Mouse (Mus musculus) spleen, adult 12 weeks (tissue): ENCODE results near the gene E2f2.
A peak's percentile ranks its signal among the peaks of the same experiment; 100 is the strongest.

Source experiments
- DNase-seq: peaks from one replicate; pipeline ENCODE4 v3.0.0; 2022; ENCODE audit warnings: low spot score

The E2f2 gene

GRCm38 (mm10) chr4:136206033-136206893 lies 34.1 kb downstream of the E2f2 start, which contains the start of gene Asap3:
TSS of gene Asap3 (plus strand) at chr4:136206365.
- peak; percentile 63 for DNase-seq

GRCm38 (mm10) chr4:136206943-136207342 lies 34.7 kb downstream of the E2f2 start:
- DNase-seq: no peak

GRCm38 (mm10) chr4:136210931-136211330 lies 38.7 kb downstream of the E2f2 start:
- no peak for DNase-seq

GRCm38 (mm10) chr4:136213629-136214028 lies 41.4 kb downstream of the E2f2 start:
- DNase-seq: no peak

- no peak for DNase-seq
Observed at GRCm38 (mm10) chr4:136214828-136215227, 42.6 kb downstream of the E2f2 start.

GRCm38 (mm10) chr4:136215576-136215975 lies 43.4 kb downstream of the E2f2 start:
- no peak for DNase-seq

- DNase-seq: no peak
Observed at GRCm38 (mm10) chr4:136217063-136217462, 44.9 kb downstream of the E2f2 start.

- no peak for DNase-seq
Observed at GRCm38 (mm10) chr4:136218595-136219214, 46.5 kb downstream of the E2f2 start.

GRCm38 (mm10) chr4:136220133-136220775 lies 48.1 kb downstream of the E2f2 start:
- DNase-seq: no peak

GRCm38 (mm10) chr4:136223549-136224239 lies 51.5 kb downstream of the E2f2 start:
- no peak for DNase-seq

GRCm38 (mm10) chr4:136224240-136224559 lies 52.0 kb downstream of the E2f2 start:
- DNase-seq: no peak

GRCm38 (mm10) chr4:136224677-136225460 lies 52.7 kb downstream of the E2f2 start:
- DNase-seq: no peak

- no peak for DNase-seq
Observed at GRCm38 (mm10) chr4:136227408-136227807, 55.2 kb downstream of the E2f2 start.

GRCm38 (mm10) chr4:136228640-136229039 lies 56.4 kb downstream of the E2f2 start:
- no peak for DNase-seq

- no peak for DNase-seq
Observed at GRCm38 (mm10) chr4:136238669-136239068, 66.5 kb downstream of the E2f2 start.

GRCm38 (mm10) chr4:136239111-136239510 lies 66.9 kb downstream of the E2f2 start:
- no peak for DNase-seq

- DNase-seq: peak; percentile 45
Observed at GRCm38 (mm10) chr4:136239622-136240021, 67.4 kb downstream of the E2f2 start.

GRCm38 (mm10) chr4:136240123-136240522 lies 67.9 kb downstream of the E2f2 start:
- DNase-seq: no peak

- DNase-seq: no peak
Observed at GRCm38 (mm10) chr4:136240955-136241354, 68.8 kb downstream of the E2f2 start.

- DNase-seq: no peak
Observed at GRCm38 (mm10) chr4:136242065-136242703, 70.0 kb downstream of the E2f2 start.

- no peak for DNase-seq
Observed at GRCm38 (mm10) chr4:136242728-136243127, 70.5 kb downstream of the E2f2 start.
